Mouse (Mus musculus) kidney, postnatal 0 days (tissue): ENCODE measurements around the gene Coasy. TPM values are rescaled to one million over a fixed set of nuclear protein-coding genes. Genes with fewer than 3 reads are reported as not detected.

Experiments
- ATAC-seq: fragments of 200-750 bp; cut with Nextera tagmentation; replicated peaks from 2 replicates; pipeline ENCODE4 v1.8.0; 2017; ENCODE audit warnings: low read depth, moderate number of reproducible peaks, moderate TSS enrichment, moderate library complexity; ENCODE audit not compliant: low FRiP score
- DNase-seq: peaks from one replicate; pipeline ENCODE4 v3.0.0-alpha.2; 2016; ENCODE audit warnings: low spot score
- H3K27ac ChIP-seq: fragments of 300-500 bp; sonication (generic); 2 replicates; pipeline ENCODE4 v1.5.1; 2014; ENCODE audit warnings: mild to moderate bottlenecking
- H3K27me3 ChIP-seq: fragments of 300-500 bp; sonication (generic); 2 replicates; pipeline ENCODE4 v1.6.1; 2014; ENCODE audit warnings: low read length, mixed read lengths; ENCODE audit not compliant: insufficient read depth
- H3K36me3 ChIP-seq: fragments of 300-500 bp; sonication (generic); 2 replicates; pipeline ENCODE4 v1.6.1; 2014; ENCODE audit warnings: low read length, mixed read lengths; ENCODE audit not compliant: insufficient read depth
- H3K4me1 ChIP-seq: fragments of 300-500 bp; sonication (generic); replicated peaks from 2 replicates; pipeline ENCODE4 v1.6.1; 2014; ENCODE audit warnings: antibody characterized with exemption, low read length, mixed read lengths; ENCODE audit not compliant: insufficient read depth
- H3K4me2 ChIP-seq: fragments of 300-500 bp; sonication (generic); 2 replicates; pipeline ENCODE4 v1.6.1; 2014; ENCODE audit warnings: mild to moderate bottlenecking, low read length, moderate library complexity, mixed read lengths
- H3K4me3 ChIP-seq: fragments of 300-500 bp; sonication (generic); replicated peaks from 2 replicates; pipeline ENCODE4 v1.5.1; 2014; ENCODE audit warnings: low read depth, low read length
- H3K9ac ChIP-seq: fragments of 300-500 bp; sonication (generic); 2 replicates; pipeline ENCODE4 v1.6.1; 2014; ENCODE audit warnings: low read depth, low read length
- H3K9me3 ChIP-seq: fragments of 300-500 bp; sonication (generic); replicated peaks from 2 replicates; pipeline ENCODE4 v1.6.1; 2016; ENCODE audit warnings: low read length, inconsistent platforms, mixed read lengths
- CTCF ChIP-seq: IDR thresholded peaks from 2 replicates; pipeline ENCODE4 v1.5.1; 2016; ENCODE audit warnings: antibody characterized with exemption, low read depth, mild to moderate bottlenecking, moderate library complexity
- WGBS: fragments of 180-500 bp; shearing (Covaris S2); extraction: QIAGEN DNeasy Blood & Tissue Kit; methylation state at CpG from one replicate; pipeline ENCODE4 v1.1.7; 2014; 5-methylcytosine and 5-hydroxymethylcytosine counted together
- polyA plus RNA-seq: library from polyadenylated mRNA; unstranded; fragments of >200 nt; fragmentation: Nextera tagmentation; extraction: Ambion mirVana; gene quantifications from 2 replicates; pipeline ENCODE4 v1.2.1, GENCODE M21; 2015

The Coasy gene
- polyA plus RNA-seq, 1 experiment from 2014 or later: 55.3 TPM

- H3K4me2 ChIP-seq: no peak overlapping the region
- no peak overlapping the region for H3K4me3 ChIP-seq
- H3K36me3 ChIP-seq: peaks cover 59% of the 10 kb centered on the region
Measured at GRCm38 (mm10) chr11:101046440-101046839, 35.9 kb upstream of the Coasy start.

GRCm38 (mm10) chr11:101047502-101047901, 34.9 kb upstream of the Coasy start:
- ATAC-seq: no peak
- Histone ChIP-seq H3K27ac (no peak overlapping the region), H3K4me1 (no peaks in the 10 kb centered on the region), H3K36me3 (peaks cover 59% of the 10 kb centered on the region), H3K27me3 (no peaks in the 10 kb centered on the region), H3K9ac (no peak overlapping the region), H3K4me2 (no peak overlapping the region), H3K4me3 (no peak overlapping the region), H3K9me3 (no peaks in the 10 kb centered on the region)
- no peak for DNase-seq
- TF ChIP-seq CTCF: no peak
- WGBS: 82% methylated on average over 3 of the region's 3 CpGs

More at GRCm38 (mm10) chr11:101046440-101046839, 35.9 kb upstream of the Coasy start:
- no peak for TF ChIP-seq CTCF
- no peak for DNase-seq
- ATAC-seq: no peak
- Histone ChIP-seq H3K27me3 (no peaks in the 10 kb centered on the region), H3K4me1 (no peaks in the 10 kb centered on the region), H3K27ac (no peak overlapping the region), H3K9me3 (no peaks in the 10 kb centered on the region), H3K9ac (no peak overlapping the region)
- 50% methylated on average over 9 of the region's 9 CpGs for WGBS

- Histone ChIP-seq H3K27me3 (no peaks in the 10 kb centered on the region), H3K4me1 (no peaks in the 10 kb centered on the region), H3K9ac (no peak overlapping the region), H3K4me2 (no peak overlapping the region), H3K4me3 (no peak overlapping the region), H3K27ac (no peak overlapping the region), H3K9me3 (no peaks in the 10 kb centered on the region), H3K36me3 (peaks cover 37% of the 10 kb centered on the region)
- ATAC-seq (no peak), DNase-seq (no peak)
- TF ChIP-seq CTCF: no peak
- 88% methylated on average over 9 of the region's 9 CpGs for WGBS
Measured at GRCm38 (mm10) chr11:101050359-101050758, 32.0 kb upstream of the Coasy start.

- 91% methylated on average over 6 of the region's 6 CpGs for WGBS
- Histone ChIP-seq H3K27ac (no peak overlapping the region), H3K27me3 (no peaks in the 10 kb centered on the region), H3K9ac (no peak overlapping the region), H3K36me3 (peaks cover 32% of the 10 kb centered on the region), H3K4me2 (no peak overlapping the region), H3K9me3 (no peaks in the 10 kb centered on the region), H3K4me3 (no peak overlapping the region), H3K4me1 (no peaks in the 10 kb centered on the region)
- no peak for TF ChIP-seq CTCF
- DNase-seq (no peak), ATAC-seq (no peak)
Measured at GRCm38 (mm10) chr11:101051051-101051493, 31.3 kb upstream of the Coasy start.

- WGBS: 80% methylated on average over 8 of the region's 8 CpGs
- no peaks in the 10 kb centered on the region for H3K9me3 ChIP-seq
Measured at GRCm38 (mm10) chr11:101051617-101052016, 30.7 kb upstream of the Coasy start.

GRCm38 (mm10) chr11:101052751-101053473, 29.5 kb upstream of the Coasy start:
- Histone ChIP-seq H3K9ac (no peak overlapping the region), H3K27ac (peak overlapping the region; percentile 1; the same call in 1 of the 2 replicates), H3K36me3 (peaks cover 26% of the 10 kb centered on the region), H3K4me3 (no peak overlapping the region), H3K4me1 (no peaks in the 10 kb centered on the region), H3K4me2 (no peak overlapping the region), H3K9me3 (no peaks in the 10 kb centered on the region), H3K27me3 (no peaks in the 10 kb centered on the region)
- DNase-seq (no peak), ATAC-seq (no peak)
- 83% methylated on average over 10 of the region's 10 CpGs for WGBS
- TF ChIP-seq CTCF: no peak

More at GRCm38 (mm10) chr11:101051617-101052016, 30.7 kb upstream of the Coasy start:
- H3K9ac ChIP-seq: no peak overlapping the region
- H3K27me3 ChIP-seq: no peaks in the 10 kb centered on the region
- no peak overlapping the region for H3K27ac ChIP-seq
- peaks cover 29% of the 10 kb centered on the region for H3K36me3 ChIP-seq
- H3K4me1 ChIP-seq: no peaks in the 10 kb centered on the region
- DNase-seq (no peak), ATAC-seq (no peak)
- no peak overlapping the region for H3K4me2 ChIP-seq
- TF ChIP-seq CTCF: no peak
- no peak overlapping the region for H3K4me3 ChIP-seq
